Mouse (Mus musculus) cerebellum, adult 9-10 months (tissue): ENCODE results near the gene AC129217.1.

Source experiments
- DNase-seq: peaks from one replicate; pipeline ENCODE4 v3.0.0; 2022

Gene AC129217.1

DNA sequence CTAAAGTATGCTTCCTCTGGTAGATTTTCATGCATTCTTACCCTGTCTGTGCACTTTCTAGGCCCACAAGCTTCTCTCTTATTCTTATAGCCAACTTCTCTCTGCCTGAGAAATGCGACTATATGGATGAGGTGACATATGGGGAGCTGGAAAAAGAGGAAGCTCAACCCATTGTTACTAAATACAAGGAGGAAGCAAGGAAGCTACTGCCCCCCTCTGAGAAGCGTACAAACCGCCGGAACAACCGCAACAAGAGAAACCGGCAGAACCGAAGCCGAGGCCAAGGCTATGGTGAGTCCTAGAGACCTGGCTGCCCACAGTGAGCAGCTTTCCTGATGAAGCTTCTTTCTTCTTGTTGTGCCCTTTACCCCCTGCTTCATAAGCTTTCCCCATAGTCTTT is at the start of gene AC129217.1:
AC129217.1 (plus strand) TSS at position 114 of the 400 bp plus-strand sequence.
- no peak for DNase-seq

- DNase-seq = peak; percentile 96
Observed at GRCm38 (mm10) chr19:8786008-8786781, 43.4 kb upstream of the AC129217.1 start, which contains the start of gene Taf6l. TSS of gene Taf6l (minus strand) at chr19:8786417.

- no peak for DNase-seq
Observed at GRCm38 (mm10) chr19:8788521-8788920, 41.1 kb upstream of the AC129217.1 start.

DNA sequence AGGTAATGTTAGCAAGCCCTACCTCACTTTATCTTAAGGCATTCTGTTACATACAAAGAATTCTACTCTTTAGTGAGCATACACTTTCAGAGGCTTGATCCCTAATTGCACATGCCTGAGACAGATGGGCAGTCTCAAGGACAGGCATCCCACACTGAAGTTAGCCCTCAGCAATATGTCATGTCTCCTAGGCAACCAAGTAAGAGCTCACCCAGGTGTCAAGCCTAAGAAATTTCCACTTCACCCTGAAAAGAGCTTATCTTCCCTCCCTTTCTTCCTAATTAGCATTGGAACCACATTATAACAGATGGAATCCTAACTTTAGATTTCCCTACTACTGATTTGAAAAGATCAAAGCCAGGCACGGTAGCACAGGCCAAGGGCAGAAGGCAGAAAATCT is 40.4 kb upstream of the AC129217.1 start:
- DNase-seq = no peak

- no peak for DNase-seq
Observed at GRCm38 (mm10) chr19:8790171-8790570, 39.4 kb upstream of the AC129217.1 start.

- peak; percentile 91 for DNase-seq
Observed at GRCm38 (mm10) chr19:8798264-8798946, 31.2 kb upstream of the AC129217.1 start, which contains the start of gene Polr2g. TSS of gene Polr2g (minus strand) at chr19:8798577.

- DNase-seq = no peak
Observed at GRCm38 (mm10) chr19:8798947-8799315, 30.6 kb upstream of the AC129217.1 start.

- peak; percentile 98 for DNase-seq
Observed at GRCm38 (mm10) chr19:8802130-8802821, 27.3 kb upstream of the AC129217.1 start, which contains the start of gene Zbtb3. TSS of gene Zbtb3 (plus strand) at chr19:8802555.

DNA sequence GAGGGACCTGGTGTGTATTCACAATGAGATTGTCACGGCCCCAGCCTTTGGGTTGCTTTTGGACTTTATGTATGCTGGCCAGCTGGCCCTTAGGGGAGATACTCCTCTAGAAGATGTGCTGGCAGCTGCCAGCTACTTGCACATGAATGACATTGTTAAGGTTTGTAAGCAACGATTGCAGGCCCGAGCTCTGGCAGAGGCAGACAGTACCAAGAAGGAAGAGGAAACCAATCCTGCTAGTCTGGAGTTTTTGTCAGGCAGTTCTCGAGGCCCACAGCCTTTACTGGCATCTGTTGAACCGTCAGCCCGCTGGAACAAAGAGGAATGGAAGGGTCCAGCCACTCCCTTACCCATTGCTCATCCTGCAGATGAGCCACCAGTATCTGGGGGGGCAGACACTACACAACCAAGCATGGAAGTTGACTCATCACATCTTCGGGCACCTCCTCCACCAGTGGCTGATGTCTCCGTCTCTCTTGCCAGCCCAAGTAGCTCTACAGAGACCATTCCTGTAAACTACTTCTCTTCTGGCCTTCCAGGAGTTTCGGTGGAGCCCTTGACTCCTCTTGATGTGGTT is 26.3 kb upstream of the AC129217.1 start:
- DNase-seq = peak; percentile 63

DNA sequence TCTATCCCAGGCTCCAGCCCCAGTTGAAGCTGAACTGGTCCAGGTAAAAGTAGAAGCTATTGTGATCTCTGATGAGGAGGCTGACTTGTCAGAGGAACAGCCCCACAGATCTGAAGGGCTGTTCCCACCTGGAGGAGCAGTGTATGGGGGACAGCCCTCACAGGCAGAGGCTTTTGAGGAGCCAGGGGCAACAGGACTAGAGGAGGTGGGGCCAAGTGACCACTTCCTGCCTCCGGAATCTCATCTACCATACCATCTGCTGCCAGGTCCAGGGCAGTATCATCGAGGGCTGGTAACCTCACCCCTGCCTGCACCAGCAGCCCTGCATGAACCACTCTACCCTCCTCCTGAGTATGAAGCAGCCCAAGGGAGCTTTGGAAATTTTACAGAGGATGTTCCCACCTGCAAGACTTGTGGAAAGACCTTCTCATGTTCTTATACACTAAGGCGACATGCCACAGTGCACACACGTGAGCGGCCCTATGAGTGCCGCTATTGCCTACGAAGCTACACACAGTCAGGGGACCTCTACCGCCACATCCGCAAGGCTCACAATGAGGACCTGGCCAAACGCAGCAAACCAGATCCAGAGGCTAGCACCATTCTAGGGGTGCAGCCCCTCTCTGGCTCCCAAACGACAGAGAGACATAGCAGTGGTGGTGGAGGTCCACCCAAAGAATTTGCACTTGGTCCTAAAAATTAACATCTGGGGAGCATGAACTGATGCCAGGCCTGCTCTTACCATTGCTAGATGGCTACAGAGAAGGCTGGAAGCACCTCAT is 25.5 kb upstream of the AC129217.1 start:
- DNase-seq = peak; percentile 48

- DNase-seq = no peak
Observed at GRCm38 (mm10) chr19:8806810-8807209, 22.8 kb upstream of the AC129217.1 start.

DNA sequence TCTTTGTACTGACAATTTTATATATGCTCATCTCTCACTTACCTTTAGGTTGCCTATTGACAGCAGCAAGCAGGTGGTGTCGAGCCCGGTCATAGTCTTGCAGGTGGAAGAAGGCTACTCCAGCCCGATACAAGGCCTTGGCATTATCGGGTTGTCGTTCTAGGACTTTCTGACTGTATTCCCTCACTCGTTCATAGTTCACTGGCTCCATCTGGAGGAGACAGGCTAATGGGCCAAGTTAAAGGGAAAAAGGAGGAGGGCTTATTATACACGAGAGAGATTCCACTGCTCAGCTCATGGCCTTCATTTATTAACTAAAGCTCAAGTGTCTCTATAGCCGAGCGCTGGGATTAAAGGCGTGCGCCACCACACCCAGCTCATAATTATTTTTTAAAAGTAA is 13.8 kb upstream of the AC129217.1 start:
- peak; percentile 50 for DNase-seq

- no peak for DNase-seq
Observed at GRCm38 (mm10) chr19:8817001-8817400, 12.6 kb upstream of the AC129217.1 start.

DNA sequence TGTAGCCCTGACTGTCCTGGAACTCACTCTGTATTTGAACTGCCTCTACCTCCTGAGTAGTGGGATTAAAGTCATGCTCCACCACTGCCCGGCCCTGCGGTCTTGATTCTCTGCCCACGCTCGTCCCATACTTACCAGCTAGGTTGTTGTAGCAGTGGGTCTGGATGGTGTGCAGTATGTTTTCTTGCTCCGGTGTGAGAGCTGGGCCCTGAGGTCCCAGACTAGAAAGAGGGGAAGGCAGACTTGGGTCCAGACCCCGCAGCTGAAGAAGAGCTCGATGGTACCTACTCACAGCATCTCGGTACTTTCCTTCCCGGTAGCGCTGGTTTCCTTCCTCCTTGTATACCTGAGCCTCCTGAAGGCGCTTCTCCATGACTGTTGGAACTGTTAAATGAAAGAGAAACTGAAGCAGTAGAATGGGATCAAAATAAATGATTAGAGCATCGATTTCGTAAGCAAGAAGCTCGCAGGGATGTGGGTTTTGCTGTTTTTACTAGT is 11.2 kb upstream of the AC129217.1 start:
- peak; percentile 58 for DNase-seq

GRCm38 (mm10) chr19:8818801-8819595 is 10.6 kb upstream of the AC129217.1 start, which contains the start of gene Ttc9c:
TSS of gene Ttc9c (minus strand) at chr19:8819333.
- peak; percentile 99 for DNase-seq

- peak; percentile 98 for DNase-seq
Observed at GRCm38 (mm10) chr19:8819596-8820423, 9.8 kb upstream of the AC129217.1 start, which contains the start of gene Hnrnpul2. TSS of gene Hnrnpul2 (plus strand) at chr19:8820010.

GRCm38 (mm10) chr19:8820424-8820956 is 9.1 kb upstream of the AC129217.1 start:
- DNase-seq = no peak

- DNase-seq = no peak
Observed at GRCm38 (mm10) chr19:8821146-8821545, 8.4 kb upstream of the AC129217.1 start.

DNA sequence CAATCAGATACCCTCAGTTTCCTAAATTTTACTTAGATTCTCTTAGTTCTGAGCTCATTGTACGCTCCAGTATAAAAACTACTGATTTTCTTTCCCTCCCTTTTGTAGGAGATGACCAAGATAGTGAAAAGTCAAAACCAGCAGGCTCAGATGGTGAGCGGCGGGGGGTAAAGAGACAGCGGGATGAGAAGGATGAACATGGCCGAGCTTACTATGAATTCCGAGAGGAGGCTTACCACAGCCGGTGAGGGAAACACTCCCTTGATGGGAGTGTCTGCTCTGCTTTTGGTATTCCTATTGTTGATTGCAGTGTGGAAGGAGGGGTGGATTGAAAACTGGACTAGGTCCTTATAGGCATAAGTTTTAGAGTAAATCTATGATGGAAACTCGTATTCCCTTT is 6.9 kb upstream of the AC129217.1 start:
- DNase-seq = peak; percentile 77

DNA sequence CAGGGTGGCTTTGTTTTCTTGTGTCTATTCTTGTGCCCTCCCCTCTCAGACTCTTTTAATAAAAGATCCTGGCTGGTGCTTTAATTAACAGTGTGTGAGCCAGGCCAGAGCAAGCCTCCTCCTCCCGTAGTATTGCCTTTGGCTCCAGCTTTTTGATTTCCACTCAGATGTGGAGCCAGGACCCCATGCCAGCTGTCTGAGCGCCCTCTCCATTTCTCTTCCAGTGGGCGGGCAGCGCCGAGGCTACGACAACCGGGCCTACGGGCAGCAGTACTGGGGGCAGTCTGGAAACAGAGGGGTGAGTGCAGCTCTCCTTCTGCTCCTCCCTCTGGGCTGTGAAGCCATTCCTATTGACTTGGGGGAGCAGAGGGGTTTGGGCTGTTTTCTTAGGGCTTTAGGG is 1.1 kb downstream of the AC129217.1 start:
- DNase-seq = no peak
